Mouse (Mus musculus) liver, embryonic 13.5 days (tissue): Measurements from ENCODE around the gene Gtf2f1. TPM values are rescaled to one million over a fixed set of nuclear protein-coding genes. Genes with fewer than 3 reads are reported as not detected.

Experiments used
- ATAC-seq: fragments of 200-750 bp; cut with Nextera tagmentation; 2 replicates; pipeline ENCODE4 v1.8.0; 2017; ENCODE audit warnings: low read depth, mild to moderate bottlenecking, moderate number of reproducible peaks, moderate library complexity
- DNase-seq: peaks from one replicate; pipeline ENCODE4 v3.0.0; 2022
- H3K27ac ChIP-seq: fragments of 300-500 bp; sonication (generic); 2 replicates; pipeline ENCODE4 v1.5.1; 2015; ENCODE audit warnings: moderate library complexity, mild to moderate bottlenecking, inconsistent platforms
- H3K27me3 ChIP-seq: fragments of 300-500 bp; sonication (generic); 2 replicates; pipeline ENCODE4 v1.6.1; 2015; ENCODE audit warnings: mild to moderate bottlenecking, inconsistent platforms
- H3K36me3 ChIP-seq: fragments of 300-500 bp; sonication (generic); 2 replicates; pipeline ENCODE4 v1.6.1; 2015; ENCODE audit warnings: mild to moderate bottlenecking, inconsistent platforms
- H3K4me1 ChIP-seq: fragments of 300-500 bp; sonication (generic); replicated peaks from 2 replicates; pipeline ENCODE4 v1.6.1; 2015; ENCODE audit warnings: inconsistent platforms
- H3K4me2 ChIP-seq: fragments of 300-500 bp; sonication (generic); 2 replicates; pipeline ENCODE4 v1.6.1; 2015; ENCODE audit warnings: inconsistent platforms, mild to moderate bottlenecking, moderate library complexity
- H3K4me3 ChIP-seq: fragments of 300-500 bp; sonication (generic); replicated peaks from 2 replicates; pipeline ENCODE4 v1.5.1; 2015; ENCODE audit warnings: mild to moderate bottlenecking, inconsistent platforms
- H3K9ac ChIP-seq: fragments of 300-500 bp; sonication (generic); 2 replicates; pipeline ENCODE4 v1.6.1; 2015; ENCODE audit warnings: mild to moderate bottlenecking, inconsistent platforms
- H3K9me3 ChIP-seq: fragments of 300-500 bp; sonication (generic); replicated peaks from 2 replicates; pipeline ENCODE4 v1.6.1; 2016; ENCODE audit warnings: inconsistent platforms
- WGBS: fragments of 180-500 bp; shearing (Covaris S2); methylation state at CpG from one replicate; pipeline ENCODE4 v1.1.7; 2015; ENCODE audit not compliant: insufficient replicate concordance; 5-methylcytosine and 5-hydroxymethylcytosine counted together
- polyA plus RNA-seq: library from polyadenylated mRNA; unstranded; fragments of >200 nt; fragmentation: Nextera tagmentation; extraction: Ambion mirVana; gene quantifications from 2 replicates; pipeline ENCODE4 v1.2.1, GENCODE M21; 2015

Gene Gtf2f1
- polyA plus RNA-seq, 1 experiment from 2014 or later, result 64.4 TPM

DNA sequence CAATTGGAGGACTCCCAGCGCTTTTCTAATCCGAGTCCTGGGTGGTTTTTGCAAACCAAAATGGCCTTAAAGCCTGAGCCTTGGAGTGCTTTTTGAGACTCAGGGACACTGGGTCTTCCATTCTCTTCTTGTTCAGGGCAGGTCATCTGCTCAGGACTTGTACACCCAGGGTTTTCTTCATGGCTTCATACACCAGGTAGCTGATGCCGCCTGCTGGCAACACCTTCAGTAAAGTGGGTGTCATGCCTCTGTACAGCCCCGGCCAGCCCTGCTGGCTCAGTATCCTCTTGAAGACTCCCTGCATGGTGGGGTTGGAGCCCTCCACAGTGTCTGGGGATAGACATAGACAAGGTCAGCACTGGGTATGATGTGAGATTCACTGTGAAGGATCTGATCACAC lies 21.8 kb upstream of the Gtf2f1 start:
- peak overlapping the region; percentile 82 for H3K9ac ChIP-seq
- WGBS, result 70% methylated on average over 4 of the region's 4 CpGs
- H3K9me3 ChIP-seq, result no peaks in the 10 kb centered on the region
- H3K27me3 ChIP-seq, result peaks cover 4% of the 10 kb centered on the region; the same call in 1 of the 2 replicates
- H3K27ac ChIP-seq, result peak overlapping the region; percentile 89; the same call in 1 of the 2 replicates
- ATAC-seq, result no peak
- H3K4me3 ChIP-seq, result peak overlapping the region; percentile 65
- peaks cover 14% of the 10 kb centered on the region for H3K36me3 ChIP-seq
- H3K4me2 ChIP-seq, result peak overlapping the region; percentile 94
- no peak for DNase-seq
- H3K4me1 ChIP-seq, result peaks cover 36% of the 10 kb centered on the region

DNA sequence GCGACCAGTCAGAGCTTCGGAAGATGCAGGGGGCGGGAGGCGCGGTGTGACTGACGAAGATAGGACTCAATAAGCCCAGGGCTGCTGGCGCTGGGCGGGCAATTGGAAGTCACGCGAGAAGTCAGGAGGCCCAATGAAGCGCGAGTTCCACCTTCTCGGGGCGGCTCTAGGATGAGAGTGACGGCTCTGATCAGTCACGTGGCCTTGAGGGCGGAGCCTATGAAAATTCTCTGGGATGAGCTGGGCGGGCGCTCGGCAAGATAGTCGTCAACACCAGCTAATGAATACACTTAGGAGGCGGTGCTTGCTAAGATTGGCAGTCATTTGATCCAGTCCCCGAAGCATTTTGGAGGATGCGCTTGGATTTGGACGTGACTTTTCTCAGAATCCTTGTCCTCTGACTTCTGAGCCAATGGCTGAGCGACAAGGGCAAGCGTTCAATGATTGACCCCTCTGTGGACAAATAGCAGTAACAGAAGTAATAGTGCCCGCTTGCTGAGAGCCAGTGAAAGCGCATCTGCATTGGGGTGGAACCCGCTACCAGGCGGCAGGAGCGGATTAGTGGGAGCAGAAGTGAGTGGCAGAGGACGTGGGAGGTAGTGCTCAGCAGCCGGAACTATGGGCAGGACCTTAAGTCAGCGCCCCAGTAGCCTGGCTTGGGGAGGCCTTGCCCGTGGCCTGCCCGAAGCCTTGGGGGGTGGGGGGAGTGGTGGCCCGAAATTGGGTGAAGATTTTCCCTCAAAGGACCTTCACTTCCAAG lies 20.8 kb upstream of the Gtf2f1 start:
- WGBS, result under 1% methylated on average over 38 of the region's 38 CpGs
- peaks cover 24% of the 10 kb centered on the region for H3K36me3 ChIP-seq
- peak overlapping the region; percentile 94 for H3K4me2 ChIP-seq
- ATAC-seq (peak; percentile 93), DNase-seq (peak; percentile 100)
- no peaks in the 10 kb centered on the region for H3K9me3 ChIP-seq
- peak overlapping the region; percentile 89 for H3K27ac ChIP-seq
- H3K4me1 ChIP-seq, result peaks cover 46% of the 10 kb centered on the region
- peaks cover 4% of the 10 kb centered on the region; the same call in 1 of the 2 replicates for H3K27me3 ChIP-seq
- H3K4me3 ChIP-seq, result peak overlapping the region; percentile 99
- peak overlapping the region; percentile 82 for H3K9ac ChIP-seq

DNA sequence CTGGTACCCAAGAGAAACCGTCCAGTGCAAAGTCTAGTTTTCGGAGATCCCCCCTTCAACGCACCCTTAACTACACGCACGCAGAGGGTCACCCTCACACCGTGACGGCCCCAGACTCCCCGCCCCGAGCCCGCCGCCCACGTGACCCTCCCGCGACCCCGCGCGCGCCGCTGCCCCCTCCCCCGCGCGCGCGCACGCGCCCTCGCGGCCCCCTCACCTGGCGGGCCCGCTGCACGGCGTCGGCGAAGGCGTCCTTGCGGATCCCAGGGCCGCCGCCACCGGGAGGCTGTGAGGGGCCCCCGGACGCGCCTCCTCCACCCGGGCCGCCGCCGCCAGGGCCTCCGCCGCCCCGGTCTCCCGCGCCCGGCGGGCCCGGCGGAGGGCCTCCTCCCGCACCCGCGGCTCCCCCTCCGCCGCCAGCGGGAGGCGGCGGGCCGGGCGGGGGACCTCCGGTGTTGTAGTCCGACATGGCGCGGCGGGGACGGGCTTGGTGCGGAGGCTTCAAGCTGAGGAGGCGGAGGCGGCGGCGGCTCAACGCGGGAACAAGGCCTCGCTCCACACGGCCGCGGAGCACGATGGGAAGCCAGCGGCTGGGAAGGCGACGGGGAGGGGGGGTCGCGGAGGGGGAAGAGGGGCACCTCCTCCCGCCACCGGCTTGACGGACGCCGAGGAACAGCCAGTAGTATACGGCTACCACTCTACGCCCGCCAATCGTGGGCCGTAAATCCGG lies 20.0 kb upstream of the Gtf2f1 start, which contains the start of gene Khsrp:
Khsrp (minus strand) TSS at position 592 of the 730 bp plus-strand sequence.
- Histone ChIP-seq H3K27ac (peak within 1 kb of the TSS; percentile 95), H3K36me3 (peaks cover 32% of the 10 kb centered on the region), H3K9me3 (no peaks in the 10 kb centered on the region), H3K4me1 (peaks cover 54% of the 10 kb centered on the region), H3K27me3 (peaks cover 4% of the 10 kb centered on the region; the same call in 1 of the 2 replicates), H3K4me2 (peak within 1 kb of the TSS; percentile 97), H3K4me3 (peak within 1 kb of the TSS; percentile 99), H3K9ac (peak within 1 kb of the TSS; percentile 99)
- DNase-seq, result peak; percentile 26
- ATAC-seq, result no peak
- under 1% methylated on average over 78 of the region's 99 CpGs for WGBS

DNA sequence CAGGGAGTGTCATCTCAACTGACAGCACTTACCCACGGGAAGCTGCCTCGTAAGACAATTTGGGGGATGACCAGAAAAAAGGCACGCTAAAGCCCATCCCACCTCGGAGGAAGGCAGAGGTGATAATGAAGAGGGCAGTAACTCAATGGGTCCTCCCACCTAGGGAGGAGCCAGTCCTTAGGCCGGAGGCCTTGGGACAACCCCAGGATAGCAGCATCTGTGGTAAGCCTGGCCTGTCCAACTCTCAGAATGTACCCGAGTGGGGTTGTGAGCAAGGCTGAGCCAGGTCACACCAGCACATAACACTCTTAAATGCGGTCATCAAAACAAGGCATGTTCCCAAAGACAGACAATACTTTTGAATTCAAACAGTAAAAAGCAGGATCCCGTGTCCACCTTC lies 18.6 kb upstream of the Gtf2f1 start:
- Histone ChIP-seq H3K9me3 (no peaks in the 10 kb centered on the region), H3K4me2 (peak overlapping the region; percentile 97), H3K27me3 (no peaks in the 10 kb centered on the region), H3K4me1 (peaks cover 63% of the 10 kb centered on the region), H3K27ac (peak overlapping the region; percentile 95), H3K36me3 (peaks cover 46% of the 10 kb centered on the region), H3K4me3 (peak overlapping the region; percentile 99), H3K9ac (peak overlapping the region; percentile 99)
- 20% methylated on average over 8 of the region's 8 CpGs for WGBS
- DNase-seq (peak; percentile 69), ATAC-seq (no peak)

DNA sequence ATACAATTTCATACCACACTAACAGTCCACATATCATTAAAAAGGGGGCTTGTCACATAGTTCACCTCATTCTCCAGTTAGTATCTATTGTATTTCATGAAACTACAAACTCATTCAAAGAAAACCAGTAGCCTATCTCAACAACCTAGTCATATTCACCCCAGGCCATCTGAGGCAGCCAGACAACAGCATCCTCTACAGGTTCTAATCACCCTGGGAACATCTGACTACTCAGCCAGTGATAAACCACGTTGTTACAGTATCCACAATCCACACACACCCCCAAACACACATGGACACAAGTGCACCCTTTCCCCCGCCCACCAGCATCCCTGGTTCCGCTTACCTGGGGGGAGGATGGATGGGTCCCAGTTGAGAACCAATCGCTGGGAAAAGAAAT lies 16.4 kb upstream of the Gtf2f1 start:
- Histone ChIP-seq H3K4me2 (peak overlapping the region; percentile 21; the same call in 1 of the 2 replicates), H3K9me3 (no peaks in the 10 kb centered on the region), H3K36me3 (peaks cover 68% of the 10 kb centered on the region), H3K27ac (peak overlapping the region; percentile 41), H3K4me1 (peaks cover 75% of the 10 kb centered on the region), H3K27me3 (no peaks in the 10 kb centered on the region), H3K9ac (0 out of 2 replicates have a peak overlapping the region, but pooled peaks have one; percentile 36), H3K4me3 (no peak overlapping the region)
- 60% methylated on average over 4 of the region's 4 CpGs for WGBS
- ATAC-seq (no peak), DNase-seq (peak; percentile 40)

DNA sequence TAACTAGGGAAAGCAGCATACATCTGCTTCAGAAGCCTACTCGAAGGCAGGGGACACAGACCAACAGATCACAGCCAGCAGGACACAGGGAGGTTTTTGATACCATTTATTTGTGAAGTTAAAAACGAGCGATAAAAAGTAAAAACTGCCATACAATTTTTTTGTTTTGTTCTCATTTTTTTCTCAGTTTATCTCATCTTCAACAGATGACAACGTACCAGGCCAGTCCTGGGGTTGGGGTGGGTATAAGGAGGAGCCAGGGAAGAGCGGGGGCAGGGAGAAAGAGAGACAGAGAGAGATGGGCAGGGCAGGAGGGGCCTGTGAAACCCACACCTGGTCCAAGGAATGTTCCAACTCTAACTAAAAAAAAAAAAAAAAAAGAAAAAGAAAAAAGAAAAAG lies 9.9 kb upstream of the Gtf2f1 start:
- 41% methylated on average over 5 of the region's 5 CpGs for WGBS
- H3K9me3 ChIP-seq, result no peaks in the 10 kb centered on the region
- ATAC-seq (peak; percentile 48; the same call in 1 of the 2 replicates), DNase-seq (no peak)
- H3K9ac ChIP-seq, result 0 out of 2 replicates have a peak overlapping the region, but pooled peaks have one; percentile 30
- no peak overlapping the region for H3K4me2 ChIP-seq
- peak overlapping the region; percentile 89 for H3K27ac ChIP-seq
- H3K27me3 ChIP-seq, result no peaks in the 10 kb centered on the region
- no peak overlapping the region for H3K4me3 ChIP-seq
- peaks cover 66% of the 10 kb centered on the region for H3K36me3 ChIP-seq
- H3K4me1 ChIP-seq, result peaks cover 74% of the 10 kb centered on the region

DNA sequence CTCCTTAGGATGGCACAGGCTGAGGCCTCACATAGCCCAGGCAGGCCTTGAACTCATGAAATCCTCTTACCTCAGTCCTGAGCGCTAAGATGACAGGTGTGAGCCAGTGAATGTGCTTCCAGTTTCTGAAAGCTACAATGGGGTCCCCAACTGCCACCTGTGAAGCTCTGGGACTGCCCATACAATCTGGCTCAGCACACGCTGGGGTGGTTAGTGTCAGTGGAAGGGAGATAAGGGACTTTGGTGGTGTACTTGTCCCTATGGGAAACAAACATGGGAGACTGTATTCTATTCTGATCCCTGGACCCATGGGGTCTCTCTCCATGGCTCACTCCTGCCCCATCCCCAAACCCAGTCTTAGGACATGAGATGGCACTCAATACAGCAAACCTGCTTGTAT lies 8.6 kb upstream of the Gtf2f1 start:
- Histone ChIP-seq H3K4me2 (peak overlapping the region; percentile 28), H3K4me1 (peaks cover 67% of the 10 kb centered on the region)

DNA sequence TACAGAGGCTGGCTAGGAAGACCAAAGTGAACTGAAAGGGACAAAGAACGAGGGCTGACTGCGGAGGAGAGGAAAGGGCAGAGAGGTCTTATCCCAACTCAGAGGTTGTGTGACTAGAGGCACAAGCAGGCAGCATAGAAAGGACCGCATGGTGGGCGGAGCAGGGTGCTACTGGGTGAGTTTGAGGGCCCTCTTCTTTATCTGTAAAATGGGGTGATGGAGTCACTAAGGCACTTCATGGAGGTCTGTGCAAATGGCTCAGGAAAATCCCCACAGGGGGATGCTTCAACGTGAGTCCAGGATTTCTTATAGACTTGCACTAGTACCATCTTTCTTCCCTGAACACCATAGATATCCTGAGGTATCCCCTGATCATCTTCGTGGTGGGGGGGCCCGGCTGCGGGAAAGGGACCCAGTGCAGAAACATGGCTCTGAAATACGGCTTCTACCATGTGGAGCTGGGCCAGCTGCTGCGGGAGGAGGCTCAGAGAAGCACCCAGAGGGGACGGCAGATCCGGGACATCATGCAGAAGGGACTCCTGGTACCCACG lies 1.2 kb upstream of the Gtf2f1 start:
- DNase-seq, result peak; percentile 48
- 68% methylated on average over 13 of the region's 13 CpGs for WGBS
- H3K27ac ChIP-seq, result peak overlapping the region; percentile 92
- H3K4me3 ChIP-seq, result peak overlapping the region; percentile 78
- H3K4me1 ChIP-seq, result peaks cover 61% of the 10 kb centered on the region
- 0 out of 2 replicates have a peak, but pooled peaks have one; percentile 5 for ATAC-seq
- peaks cover 24% of the 10 kb centered on the region for H3K36me3 ChIP-seq
- H3K4me2 ChIP-seq, result peak overlapping the region; percentile 88
- H3K27me3 ChIP-seq, result no peaks in the 10 kb centered on the region
- no peaks in the 10 kb centered on the region for H3K9me3 ChIP-seq
- H3K9ac ChIP-seq, result peak overlapping the region; percentile 82

More for the DNA sequence above, 8.6 kb upstream of the Gtf2f1 start:
- no peak overlapping the region for H3K4me3 ChIP-seq
- H3K9me3 ChIP-seq, result no peaks in the 10 kb centered on the region
- no peaks in the 10 kb centered on the region for H3K27me3 ChIP-seq
- H3K27ac ChIP-seq, result peak overlapping the region; percentile 89
- ATAC-seq (peak; percentile 83), DNase-seq (peak; percentile 61)
- peak overlapping the region; percentile 30 for H3K9ac ChIP-seq
- H3K36me3 ChIP-seq, result peaks cover 53% of the 10 kb centered on the region
- WGBS, result 25% methylated on average over 2 of the region's 2 CpGs

DNA sequence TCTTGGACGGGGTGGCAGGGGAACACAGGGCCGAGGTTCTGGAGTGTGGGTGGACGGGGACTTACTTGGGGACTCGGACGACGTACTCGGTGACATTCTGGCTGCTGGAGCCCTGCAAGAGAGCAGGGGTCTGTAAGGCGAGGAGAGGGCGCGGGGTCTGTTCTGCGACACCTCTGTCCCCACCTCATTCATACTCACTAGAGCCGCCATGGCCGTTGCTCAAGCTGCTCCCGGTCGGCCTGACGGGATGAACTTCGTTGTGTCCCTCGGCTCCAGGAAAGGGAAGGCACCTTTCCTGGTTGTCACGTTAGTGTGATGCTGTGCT lies 215 bp downstream of the Gtf2f1 start:
- ATAC-seq (peak; percentile 59), DNase-seq (no peak)
- Histone ChIP-seq H3K9ac (peak overlapping the region; percentile 93), H3K36me3 (peaks cover 38% of the 10 kb centered on the region), H3K4me2 (peak overlapping the region; percentile 88), H3K4me1 (peaks cover 59% of the 10 kb centered on the region), H3K27me3 (no peaks in the 10 kb centered on the region), H3K4me3 (peak overlapping the region; percentile 78), H3K9me3 (no peaks in the 10 kb centered on the region), H3K27ac (peak overlapping the region; percentile 92)
- under 1% methylated on average over 19 of the region's 19 CpGs for whole genome bisulfite sequencing

DNA sequence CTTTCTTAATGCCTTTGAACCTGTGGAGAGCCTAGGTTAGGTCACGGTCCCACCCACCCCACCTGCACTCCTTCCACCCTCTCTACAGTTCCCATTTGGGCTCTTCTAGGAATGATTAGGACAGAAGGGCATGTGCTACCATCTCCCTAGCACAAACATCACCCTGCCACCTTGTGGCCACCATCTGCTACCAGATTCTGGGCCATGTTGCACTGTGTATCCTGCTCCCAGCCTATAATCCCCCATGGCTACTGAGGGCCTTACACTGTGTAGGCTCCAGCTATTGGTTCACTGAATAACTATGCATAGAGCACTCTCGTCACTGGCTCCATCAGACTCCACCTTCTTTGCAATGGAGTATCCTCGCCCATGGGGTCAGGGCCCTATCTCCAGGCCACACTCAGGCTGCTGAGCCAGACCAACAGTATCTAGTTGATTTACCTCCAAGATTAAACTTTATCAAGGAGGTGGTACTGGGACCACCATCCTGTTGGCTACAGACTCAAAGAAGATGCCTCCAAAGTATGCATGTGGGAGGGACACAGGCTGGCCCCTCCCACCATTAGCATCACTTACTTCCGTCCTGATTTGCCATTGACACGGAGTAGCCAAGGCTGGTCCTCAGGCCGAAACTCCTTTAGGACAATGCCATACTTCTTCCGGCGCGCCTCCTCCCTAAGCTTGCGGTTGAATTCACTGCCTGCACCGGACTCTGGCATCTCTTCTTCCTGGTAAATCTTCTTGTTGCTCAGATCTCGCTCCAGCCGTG lies 3.8 kb downstream of the Gtf2f1 start:
- no peaks in the 10 kb centered on the region for H3K9me3 ChIP-seq
- H3K36me3 ChIP-seq, result peaks cover 74% of the 10 kb centered on the region
- ATAC-seq (0 out of 2 replicates have a peak, but pooled peaks have one; percentile 3), DNase-seq (no peak)
- H3K27ac ChIP-seq, result no peak overlapping the region
- H3K4me1 ChIP-seq, result peaks cover 77% of the 10 kb centered on the region
- H3K4me3 ChIP-seq, result no peak overlapping the region
- H3K27me3 ChIP-seq, result no peaks in the 10 kb centered on the region
- H3K4me2 ChIP-seq, result no peak overlapping the region
- WGBS, result 82% methylated on average over 13 of the region's 13 CpGs
- H3K9ac ChIP-seq, result no peak overlapping the region
